ENCODE assay signal across 10 mouse cellular contexts in the genomic region with DNA sequence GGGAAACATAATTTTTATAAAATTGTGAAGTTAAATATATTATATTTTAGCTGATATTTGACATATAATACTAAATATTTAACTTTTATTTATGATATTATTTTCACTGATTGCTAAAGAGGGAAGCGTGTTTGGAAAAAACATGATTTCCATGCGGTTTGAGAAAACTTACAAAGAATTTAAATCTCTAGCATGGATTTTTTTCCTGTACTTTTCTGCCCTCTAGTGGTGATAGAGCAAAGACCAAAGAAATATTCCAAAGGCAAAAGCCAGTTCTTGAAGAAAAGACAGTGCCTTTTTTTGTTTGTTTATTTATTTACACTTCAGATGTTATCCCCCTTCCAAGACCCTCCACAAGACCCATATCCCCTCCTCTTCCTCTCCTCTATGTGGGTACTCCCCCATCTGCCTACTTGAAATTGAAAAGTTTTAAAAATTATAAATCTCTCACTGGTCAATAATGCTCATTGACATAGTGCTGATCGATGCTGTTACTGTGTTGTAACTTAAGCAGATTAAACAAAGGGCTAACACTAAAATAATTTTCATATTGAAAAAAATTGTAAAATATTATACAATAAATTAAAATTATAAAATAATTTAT.
A peak's percentile ranks its signal among the peaks of the same experiment; 100 is the strongest.
DNase-seq lines count a peak whose midpoint lies in the region; ATAC-seq and TF ChIP-seq lines count a peak whose summit lies in the region.
"Had no signal": no experiment of that assay in that cellular context is flagged by ENCODE, and none has a peak within 500 bp of the region (broad histone marks: within the 10 kb centered on the region; RNA-seq: fewer than 3 reads in every experiment).

No protein-coding gene starts in this region.

- ATAC-seq in liver, embryonic 14.5 days (ENCODE audit: insufficient read depth): no peak
- no peak for ATAC-seq in liver, embryonic 12.5 days
- peak; percentile 54; the same call in 1 of the 2 replicates for ATAC-seq in midbrain, embryonic 16.5 days

- TF ChIP-seq CTCF in liver, embryonic 14.5 days (IDR thresholded peaks at IDR 0.05; ENCODE audit: low read depth): peak; percentile 23; the same call in 1 of the 2 replicates

- H3K9ac ChIP-seq in liver, embryonic 14.5 days (replicated peaks): no peak overlapping the region
- no peak overlapping the region for H3K9ac ChIP-seq in liver, embryonic 12.5 days
- H3K9ac ChIP-seq in midbrain, embryonic 16.5 days (ENCODE audit: low read depth, low read length): no peak overlapping the region
- H3K9ac ChIP-seq: embryonic facial prominence, embryonic 13.5 days had no signal

- no peaks in the 10 kb centered on the region for H3K27me3 ChIP-seq in liver, embryonic 14.5 days (ENCODE audit: control insufficient read depth, insufficient read depth, low read length)
- no peaks in the 10 kb centered on the region for H3K27me3 ChIP-seq in liver, embryonic 12.5 days (replicated peaks)
- H3K27me3 ChIP-seq in midbrain, embryonic 16.5 days (ENCODE audit: control insufficient read depth, insufficient read depth, low read depth, low read length): no peaks in the 10 kb centered on the region
- H3K27me3 ChIP-seq: embryonic facial prominence, embryonic 13.5 days had no signal

- no peak overlapping the region for H3K4me3 ChIP-seq in liver, embryonic 14.5 days (ENCODE audit: insufficient read depth in 1 of 2, low read depth in 2 of 2, low read length in 2 of 2)
- H3K4me3 ChIP-seq in liver, embryonic 12.5 days: no peak overlapping the region
- H3K4me3 ChIP-seq in midbrain, embryonic 16.5 days (ENCODE audit: low read depth, low read length): no peak overlapping the region
- H3K4me3 ChIP-seq: embryonic facial prominence, embryonic 13.5 days had no signal

- WGBS in liver, embryonic 14.5 days (ENCODE audit: insufficient replicate concordance): 34% methylated on average over 3 of the region's 3 CpGs
- 43% methylated on average over 3 of the region's 3 CpGs for WGBS in liver, embryonic 12.5 days (ENCODE audit: insufficient replicate concordance)
- 43% methylated on average over 3 of the region's 3 CpGs for WGBS in midbrain, embryonic 16.5 days

- no peaks in the 10 kb centered on the region for H3K9me3 ChIP-seq in liver, embryonic 14.5 days (ENCODE audit: control insufficient read depth, low read length)
- no peaks in the 10 kb centered on the region for H3K9me3 ChIP-seq in liver, embryonic 12.5 days (replicated peaks)
- H3K9me3 ChIP-seq in midbrain, embryonic 16.5 days (replicated peaks; ENCODE audit: control insufficient read depth, low read length, poor library complexity, severe bottlenecking): no peaks in the 10 kb centered on the region
- H3K9me3 ChIP-seq: embryonic facial prominence, embryonic 13.5 days had no signal

- peak in 1 of 3 experiments; percentile 24 for DNase-seq in liver, embryonic 14.5 days (ENCODE audit: low read depth in 3 of 3, low spot score in 3 of 3)
- DNase-seq in MEL-GATA-1-ER (ENCODE audit: extremely low read depth, low read depth): peak; percentile 8
- DNase-seq in embryo, embryonic 10 days (ENCODE audit: low spot score): peak; percentile 60
- no peak for DNase-seq in right cerebral cortex, adult 2 months (ENCODE audit: low spot score in 2 of 2)
- no peak for DNase-seq in urinary bladder, postnatal 4 days (ENCODE audit: low spot score in 2 of 2)
- no peak for DNase-seq in gastrocnemius, postnatal 25 days
- DNase-seq: thymus, postnatal 4 days had no signal

- no peak for TF ChIP-seq EP300 in liver, embryonic 14.5 days (IDR thresholded peaks at IDR 0.05; ENCODE audit: low read depth)

- H3K4me1 ChIP-seq in liver, embryonic 14.5 days (replicated peaks; ENCODE audit: control insufficient read depth in 2 of 2, insufficient read depth in 2 of 2, low read length in 1 of 2): no peaks in the 10 kb centered on the region
- no peaks in the 10 kb centered on the region for H3K4me1 ChIP-seq in liver, embryonic 12.5 days
- H3K4me1 ChIP-seq in midbrain, embryonic 16.5 days (ENCODE audit: control insufficient read depth, insufficient read depth, low read length): no peaks in the 10 kb centered on the region
- H3K4me1 ChIP-seq: embryonic facial prominence, embryonic 13.5 days had no signal

- H3K36me3 ChIP-seq in liver, embryonic 14.5 days (replicated peaks; ENCODE audit: control insufficient read depth, insufficient read depth, low read depth): no peaks in the 10 kb centered on the region
- no peaks in the 10 kb centered on the region for H3K36me3 ChIP-seq in liver, embryonic 12.5 days
- no peaks in the 10 kb centered on the region for H3K36me3 ChIP-seq in midbrain, embryonic 16.5 days (ENCODE audit: control insufficient read depth, insufficient read depth, low read length)
- H3K36me3 ChIP-seq: embryonic facial prominence, embryonic 13.5 days had no signal

- no peak overlapping the region for H3K4me2 ChIP-seq in liver, embryonic 14.5 days (ENCODE audit: low read depth)
- no peak overlapping the region for H3K4me2 ChIP-seq in liver, embryonic 12.5 days
- H3K4me2 ChIP-seq in midbrain, embryonic 16.5 days (ENCODE audit: low read length): no peak overlapping the region
- H3K4me2 ChIP-seq: embryonic facial prominence, embryonic 13.5 days had no signal

- H3K27ac ChIP-seq in liver, embryonic 14.5 days: no peak overlapping the region
- no peak overlapping the region for H3K27ac ChIP-seq in liver, embryonic 12.5 days
- H3K27ac ChIP-seq in midbrain, embryonic 16.5 days (ENCODE audit: low read length): no peak overlapping the region
- H3K27ac ChIP-seq: embryonic facial prominence, embryonic 13.5 days had no signal

Comparison
In these comparisons a context has a peak if more than half of its experiments do, and no peak if none do; other contexts are left out.
1. DNase-seq: peak in MEL-GATA-1-ER (single experiment) and embryo, embryonic 10 days (single experiment); none in right cerebral cortex, adult 2 months (0 of 2), urinary bladder, postnatal 4 days (0 of 2) and gastrocnemius, postnatal 25 days (single experiment).